In the genomic region with DNA sequence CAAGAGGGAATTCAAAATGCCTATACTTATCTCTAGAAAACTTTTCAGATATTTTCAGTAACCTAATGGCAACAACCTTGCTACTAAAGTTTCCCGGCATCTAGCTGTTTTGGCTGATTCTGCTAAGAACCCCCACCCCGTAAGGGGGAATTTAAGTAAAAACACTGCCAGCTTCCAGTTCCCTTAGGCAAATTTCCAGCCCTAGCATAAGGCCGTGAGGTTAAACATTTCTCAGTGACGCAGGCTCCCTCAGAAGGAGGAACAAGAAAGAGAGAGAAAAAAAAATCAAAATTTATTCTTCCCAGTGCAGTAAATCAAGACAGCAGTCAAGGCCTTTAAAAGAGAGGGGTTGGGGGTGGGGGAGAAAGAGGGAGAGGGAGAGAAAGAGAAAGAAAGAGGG, we compare ENCODE assay signal across 8 mouse cellular contexts.
A peak's percentile ranks its signal among the peaks of the same experiment; 100 is the strongest.
DNase-seq lines count a peak whose midpoint lies in the region; ATAC-seq and TF ChIP-seq lines count a peak whose summit lies in the region.
"Had no signal": no experiment of that assay in that cellular context is flagged by ENCODE, and none has a peak within 500 bp of the region (broad histone marks: within the 10 kb centered on the region; RNA-seq: fewer than 3 reads in every experiment).

No protein-coding gene starts in this region.

- H3K36me3 ChIP-seq in hindbrain, postnatal 0 days (ENCODE audit: insufficient read depth, low read length): no peaks in the 10 kb centered on the region
- no peaks in the 10 kb centered on the region for H3K36me3 ChIP-seq in hindbrain, embryonic 10.5 days
- no peaks in the 10 kb centered on the region for H3K36me3 ChIP-seq in embryonic facial prominence, embryonic 13.5 days
- H3K36me3 ChIP-seq in limb, embryonic 13.5 days: no peaks in the 10 kb centered on the region
- H3K36me3 ChIP-seq in midbrain, embryonic 14.5 days (ENCODE audit: control insufficient read depth, insufficient read depth, low read length): no peaks in the 10 kb centered on the region
- H3K36me3 ChIP-seq: midbrain, embryonic 10.5 days had no signal

- no peaks in the 10 kb centered on the region for H3K9me3 ChIP-seq in hindbrain, postnatal 0 days (ENCODE audit: low read length)
- no peaks in the 10 kb centered on the region for H3K9me3 ChIP-seq in hindbrain, embryonic 10.5 days
- H3K9me3 ChIP-seq in embryonic facial prominence, embryonic 13.5 days: no peaks in the 10 kb centered on the region
- H3K9me3 ChIP-seq in limb, embryonic 13.5 days: no peaks in the 10 kb centered on the region
- no peaks in the 10 kb centered on the region for H3K9me3 ChIP-seq in midbrain, embryonic 14.5 days (ENCODE audit: control insufficient read depth, low read length)
- H3K9me3 ChIP-seq: midbrain, embryonic 10.5 days had no signal

- no peak overlapping the region for H3K4me2 ChIP-seq in hindbrain, postnatal 0 days (ENCODE audit: low read depth, low read length)
- no peak overlapping the region for H3K4me2 ChIP-seq in embryonic facial prominence, embryonic 13.5 days
- H3K4me2 ChIP-seq in limb, embryonic 13.5 days (replicated peaks): 0 out of 2 replicates have a peak overlapping the region, but pooled peaks have one; percentile 14
- no peak overlapping the region for H3K4me2 ChIP-seq in midbrain, embryonic 14.5 days (ENCODE audit: low read length)

- peak overlapping the region; percentile 29; the same call in 1 of the 2 replicates for H3K27ac ChIP-seq in hindbrain, postnatal 0 days
- no peak overlapping the region for H3K27ac ChIP-seq in hindbrain, embryonic 10.5 days
- peak overlapping the region; percentile 84 for H3K27ac ChIP-seq in embryonic facial prominence, embryonic 13.5 days
- H3K27ac ChIP-seq in limb, embryonic 13.5 days: peak overlapping the region; percentile 69; the same call in 1 of the 2 replicates
- H3K27ac ChIP-seq in midbrain, embryonic 14.5 days (replicated peaks; ENCODE audit: low read depth, low read length): no peak overlapping the region
- H3K27ac ChIP-seq: midbrain, embryonic 10.5 days had no signal

- DNase-seq in hindbrain, postnatal 0 days (ENCODE audit: low spot score): no peak
- no peak for DNase-seq in hindbrain, embryonic 10.5 days (ENCODE audit: low spot score)
- no peak for DNase-seq in midbrain, embryonic 14.5 days
- no peak for DNase-seq in testis, postnatal 14 days (ENCODE audit: low spot score)

- H3K27me3 ChIP-seq in hindbrain, postnatal 0 days (ENCODE audit: insufficient read depth, low read length): no peaks in the 10 kb centered on the region
- H3K27me3 ChIP-seq in hindbrain, embryonic 10.5 days (ENCODE audit: insufficient read depth, poor library complexity, severe bottlenecking): no peaks in the 10 kb centered on the region
- no peaks in the 10 kb centered on the region for H3K27me3 ChIP-seq in embryonic facial prominence, embryonic 13.5 days
- H3K27me3 ChIP-seq in limb, embryonic 13.5 days: no peaks in the 10 kb centered on the region
- H3K27me3 ChIP-seq in midbrain, embryonic 14.5 days (ENCODE audit: control insufficient read depth, insufficient read depth, low read length): no peaks in the 10 kb centered on the region

- ATAC-seq in hindbrain, postnatal 0 days: no peak
- ATAC-seq in embryonic facial prominence, embryonic 13.5 days (ENCODE audit: insufficient number of reproducible peaks, insufficient read depth, low FRiP score, low TSS enrichment, low read depth): no peak
- ATAC-seq in hematopoietic stem cell, adult 5-6 weeks (replicated peaks in 1 of 2; ENCODE audit: insufficient read depth in 1 of 2, low FRiP score in 2 of 2, low TSS enrichment in 1 of 2, low read depth in 1 of 2, poor library complexity in 2 of 2, severe bottlenecking in 2 of 2): peak; percentile 65 to 68; a peak in 3 of 4 replicates
- ATAC-seq in limb, embryonic 13.5 days (ENCODE audit: low FRiP score, low read depth): no peak
- ATAC-seq in midbrain, embryonic 14.5 days (ENCODE audit: low FRiP score, low TSS enrichment): no peak

- TF ChIP-seq CTCF in hindbrain, postnatal 0 days (IDR thresholded peaks at IDR 0.05; ENCODE audit: low read depth): no peak

- peaks cover 5% of the 10 kb centered on the region; the same call in 1 of the 2 replicates for H3K4me1 ChIP-seq in hindbrain, postnatal 0 days (ENCODE audit: insufficient read depth, low read length)
- H3K4me1 ChIP-seq in hindbrain, embryonic 10.5 days (replicated peaks): peaks cover 12% of the 10 kb centered on the region; the same call in 1 of the 2 replicates
- peaks cover 40% of the 10 kb centered on the region for H3K4me1 ChIP-seq in embryonic facial prominence, embryonic 13.5 days
- peaks cover 25% of the 10 kb centered on the region for H3K4me1 ChIP-seq in limb, embryonic 13.5 days
- peaks cover 16% of the 10 kb centered on the region; the same call in 1 of the 2 replicates for H3K4me1 ChIP-seq in midbrain, embryonic 14.5 days (ENCODE audit: control insufficient read depth, insufficient read depth, low read length)

- H3K9ac ChIP-seq in hindbrain, postnatal 0 days (replicated peaks; ENCODE audit: low read length): no peak overlapping the region
- no peak overlapping the region for H3K9ac ChIP-seq in embryonic facial prominence, embryonic 13.5 days
- no peak overlapping the region for H3K9ac ChIP-seq in limb, embryonic 13.5 days
- H3K9ac ChIP-seq in midbrain, embryonic 14.5 days (replicated peaks; ENCODE audit: low read length): no peak overlapping the region

- WGBS in hindbrain, postnatal 0 days: 58% methylated on average over 4 of the region's 4 CpGs
- WGBS in hindbrain, embryonic 10.5 days: 77% methylated on average over 4 of the region's 4 CpGs
- 24% methylated on average over 4 of the region's 4 CpGs for WGBS in embryonic facial prominence, embryonic 13.5 days
- WGBS in limb, embryonic 13.5 days: 29% methylated on average over 4 of the region's 4 CpGs
- 94% methylated on average over 4 of the region's 4 CpGs for WGBS in midbrain, embryonic 14.5 days

- no peak overlapping the region for H3K4me3 ChIP-seq in hindbrain, postnatal 0 days (ENCODE audit: low read length)
- no peak overlapping the region for H3K4me3 ChIP-seq in hindbrain, embryonic 10.5 days
- H3K4me3 ChIP-seq in embryonic facial prominence, embryonic 13.5 days: no peak overlapping the region
- H3K4me3 ChIP-seq in limb, embryonic 13.5 days: no peak overlapping the region
- no peak overlapping the region for H3K4me3 ChIP-seq in midbrain, embryonic 14.5 days (replicated peaks; ENCODE audit: low read depth, low read length)
- H3K4me3 ChIP-seq: midbrain, embryonic 10.5 days had no signal

Comparison
In these comparisons a context has a peak if more than half of its experiments do, and no peak if none do; other contexts are left out.
1. H3K27ac ChIP-seq: peak in hindbrain, postnatal 0 days (single experiment), embryonic facial prominence, embryonic 13.5 days (single experiment) and limb, embryonic 13.5 days (single experiment); none in hindbrain, embryonic 10.5 days (single experiment) and midbrain, embryonic 14.5 days (single experiment).
2. ATAC-seq: peak in hematopoietic stem cell, adult 5-6 weeks (2 of 2); none in hindbrain, postnatal 0 days (single experiment), embryonic facial prominence, embryonic 13.5 days (single experiment), limb, embryonic 13.5 days (single experiment) and midbrain, embryonic 14.5 days (single experiment).